7 mouse cellular contexts compared by ENCODE assay signal in genomic region chr2:35622261-35623103, GRCm38 (mm10).
DNase-seq lines count a peak whose midpoint lies in the region; ATAC-seq and TF ChIP-seq lines count a peak whose summit lies in the region.

No protein-coding gene starts in this region.

- 22% methylated on average over 19 of the region's 20 CpGs for WGBS in spleen, adult 2 months
- 5% methylated on average over 20 of the region's 20 CpGs for WGBS in forebrain, embryonic 11.5 days
- WGBS in liver, embryonic 11.5 days, result 6% methylated on average over 20 of the region's 20 CpGs
- 2% methylated on average over 20 of the region's 20 CpGs for WGBS in stomach, embryonic 16.5 days

- DNase-seq in spleen, adult 2 months (ENCODE audit: low read depth in 1 of 2, low spot score in 2 of 2), result no peak
- DNase-seq in spleen, postnatal 36 days (ENCODE audit: low spot score in 2 of 2), result no peak
- no peak for DNase-seq in forebrain, embryonic 11.5 days (ENCODE audit: low spot score)
- no peak for DNase-seq in liver, embryonic 11.5 days (ENCODE audit: low spot score)
- no peak for DNase-seq in gastrocnemius, postnatal 36 days
- DNase-seq in adrenal gland, postnatal 4 days (ENCODE audit: low spot score in 2 of 2), result no peak

- no peaks in the 10 kb centered on the region for H3K36me3 ChIP-seq in spleen, adult 2 months (ENCODE audit: control insufficient read depth, insufficient read depth, low read length)
- H3K36me3 ChIP-seq in forebrain, embryonic 11.5 days (ENCODE audit: control insufficient read depth, insufficient read depth, low read length), result no peaks in the 10 kb centered on the region
- no peaks in the 10 kb centered on the region for H3K36me3 ChIP-seq in liver, embryonic 11.5 days (ENCODE audit: control insufficient read depth, insufficient read depth, low read length)
- no peaks in the 10 kb centered on the region for H3K36me3 ChIP-seq in stomach, embryonic 16.5 days (ENCODE audit: control insufficient read depth, insufficient read depth, low read length)

- peaks cover 6% of the 10 kb centered on the region for H3K27me3 ChIP-seq in spleen, adult 2 months (ENCODE audit: control insufficient read depth, insufficient read depth, low read length)
- no peaks in the 10 kb centered on the region for H3K27me3 ChIP-seq in forebrain, embryonic 11.5 days (ENCODE audit: control insufficient read depth, insufficient read depth, low read length)
- H3K27me3 ChIP-seq in liver, embryonic 11.5 days (replicated peaks; ENCODE audit: control insufficient read depth, insufficient read depth, low read length), result no peaks in the 10 kb centered on the region; the same call in 1 of the 2 replicates
- no peaks in the 10 kb centered on the region for H3K27me3 ChIP-seq in stomach, embryonic 16.5 days (ENCODE audit: control insufficient read depth, insufficient read depth, low read length)

- ATAC-seq in forebrain, embryonic 11.5 days (replicated peaks; ENCODE audit: low FRiP score), result no peak
- ATAC-seq in liver, embryonic 11.5 days (replicated peaks; ENCODE audit: low FRiP score), result no peak
- ATAC-seq in stomach, embryonic 16.5 days (ENCODE audit: insufficient read depth, low FRiP score), result no peak; the same call in 1 of the 2 replicates

- no peak for TF ChIP-seq POLR2A in spleen, adult 2 months (IDR thresholded peaks at IDR 0.05; ENCODE audit: low read depth, low read length)

- peak overlapping the region; percentile 88 for H3K4me2 ChIP-seq in forebrain, embryonic 11.5 days (ENCODE audit: low read depth, low read length, severe bottlenecking)
- peak overlapping the region; percentile 83 for H3K4me2 ChIP-seq in liver, embryonic 11.5 days
- H3K4me2 ChIP-seq in stomach, embryonic 16.5 days (ENCODE audit: low read depth, low read length), result peak overlapping the region; percentile 84

- no peak for TF ChIP-seq CTCF in spleen, adult 2 months (IDR thresholded peaks at IDR 0.05; ENCODE audit: extremely low read depth, insufficient read depth, insufficient read length, insufficient replicate concordance)

- H3K9me3 ChIP-seq in forebrain, embryonic 11.5 days (ENCODE audit: control insufficient read depth, low read length), result no peaks in the 10 kb centered on the region
- no peaks in the 10 kb centered on the region for H3K9me3 ChIP-seq in liver, embryonic 11.5 days (ENCODE audit: control insufficient read depth, low read length)
- no peaks in the 10 kb centered on the region for H3K9me3 ChIP-seq in stomach, embryonic 16.5 days (replicated peaks; ENCODE audit: control insufficient read depth, low read length)

- H3K4me1 ChIP-seq in spleen, adult 2 months (ENCODE audit: control insufficient read depth, insufficient read depth, insufficient read length), result peaks cover 1% of the 10 kb centered on the region; the same call in 1 of the 2 replicates
- peaks cover 28% of the 10 kb centered on the region for H3K4me1 ChIP-seq in forebrain, embryonic 11.5 days (replicated peaks; ENCODE audit: control insufficient read depth, insufficient read depth, low read length)
- peaks cover 60% of the 10 kb centered on the region for H3K4me1 ChIP-seq in liver, embryonic 11.5 days (replicated peaks; ENCODE audit: control insufficient read depth, insufficient read depth, low read length)
- H3K4me1 ChIP-seq in stomach, embryonic 16.5 days (ENCODE audit: control insufficient read depth, insufficient read depth, low read length), result peaks cover 78% of the 10 kb centered on the region

- H3K4me3 ChIP-seq in spleen, adult 2 months (ENCODE audit: extremely low read depth, insufficient read depth, insufficient read length), result peak overlapping the region; percentile 47; the same call in 1 of the 2 replicates
- peak overlapping the region; percentile 72 for H3K4me3 ChIP-seq in forebrain, embryonic 11.5 days (ENCODE audit: low read depth, low read length)
- peak overlapping the region; percentile 67 for H3K4me3 ChIP-seq in liver, embryonic 11.5 days (ENCODE audit: low read depth, low read length)
- H3K4me3 ChIP-seq in stomach, embryonic 16.5 days (replicated peaks; ENCODE audit: low read length), result peak overlapping the region; percentile 75

- intact Hi-C loops in gastrocnemius, postnatal 36 days (cut with DNase I), result no loop called here

- peak overlapping the region; percentile 90 for H3K9ac ChIP-seq in forebrain, embryonic 11.5 days (ENCODE audit: low read length)
- peak overlapping the region; percentile 55 for H3K9ac ChIP-seq in liver, embryonic 11.5 days (ENCODE audit: low read depth, low read length)
- H3K9ac ChIP-seq in stomach, embryonic 16.5 days (ENCODE audit: low read length), result peak overlapping the region; percentile 79

- H3K27ac ChIP-seq in spleen, adult 2 months (ENCODE audit: insufficient read depth, low read length), result peak overlapping the region; percentile 10; the same call in 1 of the 2 replicates
- peak overlapping the region; percentile 18; the same call in 1 of the 2 replicates for H3K27ac ChIP-seq in forebrain, embryonic 11.5 days (ENCODE audit: low read depth, low read length)
- peak overlapping the region; percentile 59; the same call in 1 of the 2 replicates for H3K27ac ChIP-seq in liver, embryonic 11.5 days (ENCODE audit: low read depth, low read length)
- H3K27ac ChIP-seq in stomach, embryonic 16.5 days (ENCODE audit: low read length), result peak overlapping the region; percentile 68

Comparison
In these comparisons a context has a peak if more than half of its experiments do, and no peak if none do; other contexts are left out.
1. H3K27ac ChIP-seq: peak in every context shown above with its lines; median percentile 68 in stomach, embryonic 16.5 days; 59 in liver, embryonic 11.5 days; 18 in forebrain, embryonic 11.5 days; 10 in spleen, adult 2 months.